Comparison of ENCODE assay signal across 17 mouse cellular contexts in the genomic region with DNA sequence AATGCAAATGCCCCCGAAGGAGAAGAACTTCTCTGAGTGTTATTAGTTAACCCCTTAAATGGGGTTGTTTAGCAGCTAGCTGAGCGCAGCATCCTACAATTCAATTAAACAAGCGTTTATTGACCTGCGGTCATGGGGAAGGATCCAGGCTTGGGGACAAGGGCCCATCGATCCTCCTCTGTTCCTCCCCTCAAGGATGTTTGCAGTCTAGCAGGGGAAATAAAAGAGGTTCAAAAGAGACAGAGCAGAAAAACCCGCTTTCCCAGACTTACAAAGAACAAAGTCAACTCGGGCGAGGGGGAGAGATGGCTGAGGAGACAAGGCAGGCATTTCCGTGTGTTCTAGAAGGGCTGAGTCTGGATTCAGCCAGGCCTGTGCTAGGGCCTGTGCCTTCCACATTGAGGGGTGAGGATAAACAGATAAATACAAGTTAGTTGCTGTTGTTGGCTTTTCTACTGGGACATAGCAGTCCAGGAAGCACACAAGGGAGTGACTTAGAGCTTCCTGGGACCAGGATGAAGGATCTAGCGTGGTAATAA. TPM values are rescaled to one million over a fixed set of nuclear protein-coding genes. Genes with fewer than 3 reads are reported as not detected.
DNase-seq lines count a peak whose midpoint lies in the region; ATAC-seq lines count a peak whose summit lies in the region.
"Had no signal": no experiment of that assay in that cellular context is flagged by ENCODE, and none has a peak within 500 bp of the region (broad histone marks: within the 10 kb centered on the region; RNA-seq: fewer than 3 reads in every experiment).

No protein-coding gene starts in this region.

- H3K4me3 ChIP-seq in kidney, embryonic 15.5 days (replicated peaks), result no peak overlapping the region
- H3K4me3 ChIP-seq: embryonic facial prominence, embryonic 15.5 days had no signal

- WGBS in kidney, embryonic 15.5 days, result 43% methylated on average over 10 of the region's 10 CpGs

- no peak for ATAC-seq in kidney, embryonic 15.5 days (replicated peaks; ENCODE audit: low FRiP score)
- no peak for ATAC-seq in megakaryocyte progenitor cell, adult 5-6 weeks (replicated peaks; ENCODE audit: poor library complexity)

- 0 out of 2 replicates have a peak overlapping the region, but pooled peaks have one; percentile 9 for H3K4me2 ChIP-seq in kidney, embryonic 15.5 days
- H3K4me2 ChIP-seq: embryonic facial prominence, embryonic 15.5 days had no signal

- H3K4me1 ChIP-seq in kidney, embryonic 15.5 days, result 0 out of 2 replicates have a peak, but pooled peaks cover 9% of the 10 kb centered on the region
- H3K4me1 ChIP-seq: embryonic facial prominence, embryonic 15.5 days had no signal

- no peaks in the 10 kb centered on the region for H3K36me3 ChIP-seq in kidney, embryonic 15.5 days
- H3K36me3 ChIP-seq: embryonic facial prominence, embryonic 15.5 days had no signal

- H3K27me3 ChIP-seq in kidney, embryonic 15.5 days, result no peaks in the 10 kb centered on the region
- H3K27me3 ChIP-seq: CH12.LX; embryonic facial prominence, embryonic 15.5 days had no signal

- no peaks in the 10 kb centered on the region for H3K9me3 ChIP-seq in kidney, embryonic 15.5 days (replicated peaks)
- H3K9me3 ChIP-seq: embryonic facial prominence, embryonic 15.5 days had no signal

- DNase-seq in embryo, embryonic 10 days (ENCODE audit: low spot score), result peak; percentile 13
- DNase-seq in embryo, embryonic 9.5 days (ENCODE audit: extremely low spot score), result no peak
- no peak for DNase-seq in kidney, adult 8-10 months
- peak; percentile 19 to 40 for DNase-seq in urinary bladder, postnatal 36 days (ENCODE audit: low spot score in 2 of 2)
- no peak for DNase-seq in urinary bladder, postnatal 25 days (ENCODE audit: low spot score)
- DNase-seq in adrenal gland, postnatal 14 days, result no peak
- DNase-seq: cerebellum, postnatal 10 days; gastrocnemius, postnatal 10 days; heart, postnatal 10 days; kidney, postnatal 14 days; liver; lung, adult 18-20 months had no signal

- H3K27ac ChIP-seq in kidney, embryonic 15.5 days, result peak overlapping the region; percentile 51; the same call in 1 of the 2 replicates
- H3K27ac ChIP-seq: embryonic facial prominence, embryonic 15.5 days; macrophage had no signal

- no peak overlapping the region for H3K9ac ChIP-seq in kidney, embryonic 15.5 days
- H3K9ac ChIP-seq: embryonic facial prominence, embryonic 15.5 days had no signal

RNA-seq across cellular contexts. Expression of a gene that starts 55.0 kb away (rescaled TPM):
- 61.3 and 66.6 TPM in 2 replicates for polyA plus RNA-seq in kidney, embryonic 15.5 days (2015; fragmentation: Nextera tagmentation; extraction: Ambion mirVana)
- total RNA-seq in megakaryocyte progenitor cell, adult 5-6 weeks (2015), result 20.1 and 24.8 TPM in 2 replicates
- 6.5 and 8.2 TPM in 2 replicates for total RNA-seq in megakaryocyte progenitor cell, adult 5-6 weeks (2017)
- 14.7 and 19.2 TPM in 2 replicates for total RNA-seq in adrenal gland, postnatal 14 days (2021)

Comparison
In these comparisons a context has a peak if more than half of its experiments do, and no peak if none do; other contexts are left out.
1. DNase-seq: peak in embryo, embryonic 10 days (single experiment) and urinary bladder, postnatal 36 days (2 of 2); none in embryo, embryonic 9.5 days (single experiment), kidney, adult 8-10 months (0 of 2), urinary bladder, postnatal 25 days (single experiment) and adrenal gland, postnatal 14 days (single experiment).